Mouse (Mus musculus) kidney, postnatal 36 days (tissue): Measurements from ENCODE around the gene Zfp771.

ENCODE experiments used
- DNase-seq, 2 experiments: peaks; one replicate each; pipeline ENCODE4 v3.0.0; 2021 to 2022; ENCODE audit warnings: mixed read lengths in 2 of 2

Gene Zfp771

DNA sequence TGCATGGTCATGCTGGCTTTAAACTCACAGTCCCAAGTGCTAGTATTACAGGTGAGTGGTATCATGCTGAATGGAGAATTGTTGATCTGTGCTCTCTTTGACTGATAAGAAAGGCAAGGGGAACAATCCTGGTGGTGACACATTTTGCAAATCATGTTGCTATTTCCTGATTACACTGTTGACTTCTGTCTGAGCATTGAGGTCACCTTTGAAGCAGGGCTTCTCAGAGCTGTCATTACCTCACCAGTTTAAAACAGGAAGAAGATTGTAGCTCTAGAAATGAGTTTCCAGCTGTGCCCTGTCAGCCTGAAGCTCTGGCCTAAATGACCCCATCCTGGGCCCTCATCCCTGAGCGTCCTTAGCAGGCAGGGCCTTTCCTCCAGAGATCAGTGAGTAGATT is 43.9 kb downstream of the Zfp771 start:
- no peak for DNase-seq

DNA sequence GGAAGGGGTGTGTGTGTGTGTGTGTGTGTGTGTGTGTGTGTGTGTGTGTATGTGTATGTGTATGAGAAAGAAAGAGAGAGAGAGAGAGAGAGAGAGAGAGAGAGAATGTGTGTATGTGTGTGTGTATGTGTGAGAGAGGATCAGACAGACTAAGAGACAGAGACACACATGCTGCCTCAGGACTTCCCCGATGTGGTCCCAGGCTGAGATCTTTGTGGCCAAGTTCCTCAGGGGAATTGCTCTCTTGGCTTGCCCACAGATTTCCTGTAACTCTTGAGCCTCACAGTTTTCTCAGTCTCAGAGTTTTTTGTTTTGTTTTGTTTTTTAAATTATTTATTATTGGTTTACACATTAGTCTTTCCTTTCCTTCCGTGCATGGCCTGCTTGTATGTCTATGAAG is 45.2 kb downstream of the Zfp771 start:
- no peak for DNase-seq

GRCm38 (mm10) chr7:127290142-127290541 is 46.1 kb downstream of the Zfp771 start:
- DNase-seq = peak in 1 of 2 experiments; percentile 14

DNA sequence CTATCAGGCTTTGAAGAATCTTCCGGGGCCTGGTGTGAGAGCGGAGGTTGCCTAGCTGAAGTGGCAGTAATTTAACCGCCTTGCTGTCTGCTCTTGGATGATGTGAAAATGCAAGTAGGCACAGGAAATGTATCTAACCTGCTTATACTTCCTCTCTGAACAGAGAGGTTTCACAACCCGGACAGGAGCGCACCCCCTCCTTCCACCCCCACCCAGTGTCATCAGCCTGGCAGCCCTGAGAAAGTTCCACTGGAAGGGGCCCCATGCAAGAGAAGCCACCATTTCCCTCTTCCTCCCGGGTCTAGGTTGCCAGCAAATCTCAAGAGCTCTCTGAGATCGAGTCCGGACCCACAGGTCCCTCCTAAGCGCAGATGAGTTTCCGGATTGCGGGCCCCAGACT is 52.0 kb downstream of the Zfp771 start, which contains the start of gene Itgal:
Itgal (plus strand) TSS at position 163 of the 400 bp plus-strand sequence.
- DNase-seq = no peak

DNA sequence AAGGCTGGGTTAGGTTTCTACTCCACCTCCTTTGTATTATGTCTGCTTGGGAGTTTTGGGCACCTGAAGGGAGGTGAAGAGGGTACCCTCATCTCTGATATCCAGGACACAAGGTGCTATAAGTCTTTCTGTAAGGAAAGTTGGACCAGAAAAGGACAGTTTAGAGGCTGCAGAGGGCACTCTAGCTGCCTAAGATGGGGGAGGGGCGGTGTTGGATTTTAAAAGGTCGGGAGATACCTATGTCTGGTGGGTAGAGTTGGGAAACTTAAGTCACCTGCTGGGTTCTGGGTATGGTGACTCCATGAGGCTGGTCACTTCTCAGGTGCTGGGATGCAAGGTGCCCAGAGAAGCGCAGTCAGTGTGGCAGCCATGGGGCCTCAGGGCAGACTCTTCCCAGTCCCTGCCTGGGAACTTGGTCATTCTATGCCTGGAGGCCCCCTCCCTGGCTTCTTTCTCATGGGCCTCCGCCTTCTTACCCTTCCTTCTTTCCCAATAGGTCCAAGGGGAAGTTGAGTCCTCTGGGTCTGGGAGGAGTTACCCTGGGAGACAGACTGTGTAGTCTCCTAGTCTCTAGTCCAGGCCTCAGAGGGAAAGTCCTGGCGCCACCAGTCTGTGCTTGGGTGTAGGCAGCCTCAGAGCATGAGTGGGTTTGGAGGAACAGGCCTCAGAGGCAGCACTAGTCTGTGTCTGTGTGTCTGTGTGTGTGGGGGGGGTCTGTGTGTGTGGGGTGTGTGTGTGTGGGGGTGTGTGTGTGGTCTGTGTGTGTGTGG is 52.9 kb downstream of the Zfp771 start:
- no peak for DNase-seq

DNA sequence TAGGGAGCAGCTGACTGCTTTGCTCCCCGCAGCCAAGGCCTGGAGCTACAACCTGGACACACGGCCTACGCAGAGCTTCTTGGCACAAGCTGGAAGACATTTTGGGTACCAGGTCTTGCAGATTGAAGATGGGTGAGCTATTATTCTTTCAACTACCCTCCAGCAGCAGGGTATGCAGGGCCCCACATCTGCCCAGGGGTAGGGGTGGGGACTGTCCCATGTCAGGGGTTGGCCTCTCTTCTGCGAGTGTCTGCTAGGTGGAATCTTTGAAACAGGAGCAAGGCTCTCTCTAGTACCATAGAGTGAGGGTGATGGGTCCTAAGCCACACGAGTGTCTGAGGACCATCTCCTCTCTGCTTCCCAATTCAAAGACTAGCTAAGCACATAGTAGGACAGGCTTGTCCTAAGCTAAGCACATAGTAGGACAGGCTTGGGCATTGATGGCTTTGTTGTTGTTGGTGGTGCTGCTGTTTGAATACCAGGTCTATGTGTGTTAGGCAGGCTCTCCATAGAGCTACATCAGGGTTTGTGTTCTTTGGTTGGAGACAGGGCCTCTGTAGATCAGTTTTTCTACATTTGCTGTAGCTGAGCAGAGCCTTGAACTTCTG is 53.6 kb downstream of the Zfp771 start:
- DNase-seq = no peak
